Mouse (Mus musculus) thymus, adult 18-20 months (tissue): ENCODE data around the gene Hoxa4.

Experiments
- DNase-seq, 2 experiments: peaks; one replicate each; pipeline ENCODE4 v3.0.0; 2022; ENCODE audit warnings: mixed read lengths in 2 of 2

Gene Hoxa4

DNA sequence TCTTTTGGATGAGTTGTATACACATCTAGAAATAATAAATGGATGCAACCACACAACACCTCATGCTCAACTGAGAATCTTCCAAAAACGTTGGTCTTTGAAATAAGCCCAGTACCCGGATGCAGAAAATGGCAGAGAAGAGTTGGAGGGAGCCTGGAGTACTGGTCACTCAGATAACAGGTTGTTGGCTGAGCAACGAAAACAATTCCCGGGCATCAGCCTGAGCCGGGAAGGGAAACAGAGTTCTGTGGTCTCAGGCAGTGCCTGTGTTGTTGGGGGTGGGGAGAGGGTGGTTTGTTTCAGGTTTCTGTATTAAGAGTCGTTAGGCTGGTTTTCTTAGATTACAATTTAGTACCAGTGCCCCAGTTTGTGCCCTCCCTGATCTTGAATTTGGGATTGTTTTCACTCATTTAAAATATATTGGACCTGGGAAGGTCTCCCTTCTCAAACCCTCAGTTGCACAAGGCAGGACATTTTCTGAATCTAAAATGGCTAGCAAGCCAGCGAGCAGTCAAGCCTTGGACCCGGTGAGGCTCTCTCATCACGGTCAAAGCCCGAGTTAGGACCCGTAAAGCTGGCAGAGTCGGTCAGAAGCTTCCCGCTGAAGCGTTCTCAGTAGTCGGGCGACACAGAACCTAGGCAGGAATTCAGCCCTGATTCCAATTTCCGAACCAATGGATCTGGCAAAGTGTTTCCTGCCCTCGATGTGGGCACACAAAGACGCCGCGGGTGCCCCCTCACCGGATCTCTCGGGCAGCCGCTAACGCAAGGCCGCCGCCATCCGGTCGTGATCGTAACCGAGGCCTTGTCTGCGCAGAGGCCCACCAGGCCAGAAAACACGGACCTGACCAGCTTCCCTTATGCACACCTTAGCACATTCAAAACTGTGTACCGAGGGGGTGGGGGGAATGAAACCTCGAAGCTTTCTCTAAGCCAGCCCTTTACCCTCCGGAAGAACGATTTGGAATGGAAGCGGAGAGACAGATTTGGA lies 37.2 kb upstream of the Hoxa4 start:
- DNase-seq = no peak

- no peak for DNase-seq
Measured at GRCm38 (mm10) chr6:52227470-52228222, 36.1 kb upstream of the Hoxa4 start.

DNA sequence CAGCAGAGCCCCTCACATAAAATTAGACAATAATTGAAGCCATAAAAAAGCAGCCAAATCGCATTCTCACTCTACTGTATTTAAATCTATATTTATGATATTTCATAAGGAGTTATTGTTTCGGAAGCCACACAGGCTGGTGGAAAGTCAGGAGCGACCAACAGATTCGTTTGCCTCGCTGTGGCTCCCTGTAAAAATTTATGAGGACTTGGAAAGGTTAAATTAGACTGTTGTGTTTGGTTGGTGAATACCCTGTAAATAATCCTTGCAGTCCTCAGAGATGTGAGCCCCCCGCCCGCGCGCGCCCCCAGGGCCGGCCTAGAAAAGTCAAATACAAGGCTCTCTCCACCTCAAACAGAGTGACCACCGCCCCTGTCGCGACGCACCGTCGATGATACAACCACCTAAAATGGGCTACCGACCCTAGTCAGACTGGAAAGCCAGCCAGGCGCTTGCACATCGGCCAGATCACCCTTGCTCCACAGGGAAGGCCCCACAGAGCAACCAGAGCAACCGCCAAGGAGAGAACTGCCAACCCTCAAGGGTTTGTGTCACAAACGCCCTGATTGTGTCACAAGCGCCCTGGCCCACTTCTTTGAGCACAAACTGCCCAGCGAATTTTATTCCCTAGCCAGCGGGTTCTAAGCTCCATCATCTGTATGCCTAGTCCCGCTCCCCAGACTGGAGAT lies 35.2 kb upstream of the Hoxa4 start:
- peak in 1 of 2 experiments; percentile 1 for DNase-seq

GRCm38 (mm10) chr6:52225612-52226568 lies 34.3 kb upstream of the Hoxa4 start:
- no peak for DNase-seq

GRCm38 (mm10) chr6:52224895-52225611 lies 33.5 kb upstream of the Hoxa4 start:
- no peak for DNase-seq

DNA sequence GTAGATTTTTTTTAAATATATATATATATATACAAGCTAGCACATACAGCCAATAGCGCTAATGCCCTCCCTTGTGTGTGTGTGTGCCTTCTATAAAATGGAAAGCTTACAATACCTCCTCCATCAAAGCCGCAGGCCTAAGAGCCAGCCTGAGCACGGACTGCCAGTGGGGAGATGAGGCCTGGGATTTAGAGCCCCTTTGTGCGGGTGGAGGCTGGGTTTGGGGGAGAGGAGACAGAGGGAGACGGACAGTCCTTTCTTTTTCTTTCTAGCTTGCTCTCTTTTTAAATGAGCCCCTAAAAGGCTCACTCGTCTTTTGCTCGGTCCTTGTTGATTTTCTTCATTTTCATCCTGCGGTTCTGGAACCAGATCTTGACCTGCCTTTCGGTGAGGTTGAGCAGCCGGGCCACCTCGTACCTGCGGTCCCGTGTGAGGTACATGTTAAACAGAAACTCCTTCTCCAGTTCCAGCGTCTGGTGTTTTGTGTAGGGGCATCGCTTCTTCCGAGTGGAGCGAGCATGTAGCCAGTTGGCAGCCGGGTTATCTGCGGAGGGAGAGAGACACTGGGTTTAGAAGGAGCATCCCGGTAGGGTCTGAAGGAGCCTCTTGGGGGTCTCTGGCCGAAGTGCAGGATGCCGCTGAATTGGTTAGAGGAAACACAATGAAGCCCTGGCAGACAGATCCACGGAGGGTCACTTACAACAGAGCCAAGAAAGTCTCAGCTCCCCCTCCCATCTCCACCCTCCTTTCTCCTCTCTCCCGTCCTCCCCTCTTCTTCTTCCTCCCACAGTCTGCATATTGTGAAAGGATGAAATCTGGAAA lies 32.6 kb upstream of the Hoxa4 start:
- no peak for DNase-seq

GRCm38 (mm10) chr6:52222729-52223128 lies 31.2 kb upstream of the Hoxa4 start:
- no peak for DNase-seq

DNA sequence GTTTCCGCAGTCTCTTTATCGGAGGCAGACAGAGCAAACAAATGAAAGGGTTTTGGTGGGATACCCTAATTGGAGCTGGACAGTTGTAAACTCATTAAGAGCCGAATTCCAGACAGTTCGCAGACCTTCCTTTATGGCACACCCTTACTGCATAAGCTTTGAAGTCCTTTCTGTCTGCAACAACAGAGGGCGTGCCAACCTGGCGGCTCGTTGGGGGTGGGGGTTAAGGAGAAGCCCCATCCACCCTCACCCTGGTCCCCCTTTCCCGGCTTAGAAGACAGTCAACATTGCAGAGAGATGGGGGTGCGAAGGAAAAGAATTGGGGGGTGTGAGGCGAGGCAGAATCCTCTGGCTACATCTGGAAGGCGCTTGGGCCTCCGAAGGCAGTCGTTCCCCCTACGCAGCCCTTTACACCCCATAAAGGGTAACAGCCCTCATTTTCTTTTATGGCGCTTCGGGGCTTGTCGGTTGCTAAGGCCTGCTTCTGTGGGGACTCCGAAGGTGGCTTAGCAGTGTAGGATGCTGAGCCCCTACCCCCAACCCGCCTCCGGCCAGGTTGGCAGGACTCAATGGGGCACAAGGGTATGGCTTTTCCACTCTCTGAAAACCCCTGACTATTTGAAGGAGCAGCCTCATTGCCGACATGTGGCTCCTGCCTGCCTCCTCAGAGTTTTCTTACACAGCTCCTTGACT lies 30.6 kb upstream of the Hoxa4 start:
- peak in 1 of 2 experiments; percentile 3 for DNase-seq

DNA sequence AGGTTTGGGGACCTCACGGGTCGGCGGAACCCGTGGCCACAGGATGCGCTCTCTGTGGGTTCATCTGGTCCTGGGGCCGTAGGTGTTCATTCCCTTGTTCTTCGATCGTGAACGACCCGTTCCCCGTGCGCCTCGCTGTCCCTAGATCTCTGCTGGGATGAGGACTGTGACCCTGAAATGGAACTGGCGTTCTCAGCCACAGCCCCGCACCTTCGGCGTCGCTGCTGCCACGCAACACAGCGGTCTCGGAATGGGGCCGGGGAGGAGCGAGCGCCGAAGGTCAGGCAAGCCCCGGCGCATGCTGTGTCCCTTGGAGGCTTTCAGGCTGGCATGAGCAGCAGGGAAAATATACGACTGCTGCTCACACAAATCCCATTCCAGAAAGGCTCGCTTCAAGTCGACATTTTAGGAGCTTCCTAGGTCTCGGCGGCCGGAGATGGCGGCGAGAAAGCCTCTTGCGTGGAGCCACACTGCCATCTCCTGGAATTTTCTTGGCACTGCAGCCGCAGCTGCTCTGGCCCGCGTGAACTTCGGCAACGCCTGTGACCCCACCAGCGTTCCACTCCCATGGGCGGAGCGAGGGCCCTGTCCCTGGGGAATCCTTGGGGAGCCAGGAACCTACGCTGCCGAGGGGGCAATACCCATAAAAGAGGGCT lies 29.9 kb upstream of the Hoxa4 start, which contains the start of gene Hoxa7:
TSS of gene Hoxa7 (minus strand) at position 518 of the 656 bp plus-strand sequence.
- peak; percentile 52 to 63 for DNase-seq

- no peak for DNase-seq
Measured at GRCm38 (mm10) chr6:52220865-52221310, 29.3 kb upstream of the Hoxa4 start.

DNA sequence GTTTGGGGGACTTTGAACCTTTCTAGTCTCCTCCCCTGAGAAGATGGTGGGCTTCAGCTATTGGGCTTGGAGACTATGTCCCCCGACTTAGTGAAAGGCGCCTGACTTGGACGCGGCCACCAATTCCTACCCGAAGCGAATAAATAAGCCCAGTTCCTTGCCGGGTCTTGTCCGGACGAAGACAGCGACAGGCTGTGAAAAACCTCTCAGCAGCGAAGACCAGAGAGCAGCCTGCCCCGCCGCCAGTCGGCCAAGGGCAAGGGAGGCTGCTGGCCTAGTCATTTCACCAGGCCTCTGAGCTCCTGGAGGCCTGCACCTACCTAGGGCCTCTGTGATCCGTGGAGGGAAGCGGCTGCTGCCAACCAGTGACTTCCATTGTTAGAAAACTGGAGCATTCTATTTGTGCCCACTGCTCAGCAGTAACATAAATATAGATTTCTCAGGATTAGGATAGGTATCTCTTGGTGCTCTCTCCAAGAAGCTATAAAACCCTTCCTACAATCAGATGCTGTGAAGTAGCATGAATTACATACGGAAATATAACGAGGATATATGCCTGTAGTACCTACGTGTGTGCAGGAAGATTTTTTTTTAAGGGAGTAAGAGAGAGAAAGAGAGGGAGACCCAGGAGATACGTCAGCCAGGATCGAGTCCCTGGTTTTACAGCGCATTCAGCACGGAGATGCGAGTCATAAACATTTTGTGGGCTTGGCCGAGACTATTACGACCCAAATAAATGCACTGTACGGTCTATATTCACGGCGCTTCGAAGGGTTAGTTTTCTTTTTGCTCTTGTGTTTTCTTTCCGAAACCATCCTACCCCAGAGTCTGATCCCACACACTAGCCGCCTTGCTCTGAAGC lies 28.7 kb upstream of the Hoxa4 start:
- peak in 1 of 2 experiments; percentile 1 for DNase-seq

DNA sequence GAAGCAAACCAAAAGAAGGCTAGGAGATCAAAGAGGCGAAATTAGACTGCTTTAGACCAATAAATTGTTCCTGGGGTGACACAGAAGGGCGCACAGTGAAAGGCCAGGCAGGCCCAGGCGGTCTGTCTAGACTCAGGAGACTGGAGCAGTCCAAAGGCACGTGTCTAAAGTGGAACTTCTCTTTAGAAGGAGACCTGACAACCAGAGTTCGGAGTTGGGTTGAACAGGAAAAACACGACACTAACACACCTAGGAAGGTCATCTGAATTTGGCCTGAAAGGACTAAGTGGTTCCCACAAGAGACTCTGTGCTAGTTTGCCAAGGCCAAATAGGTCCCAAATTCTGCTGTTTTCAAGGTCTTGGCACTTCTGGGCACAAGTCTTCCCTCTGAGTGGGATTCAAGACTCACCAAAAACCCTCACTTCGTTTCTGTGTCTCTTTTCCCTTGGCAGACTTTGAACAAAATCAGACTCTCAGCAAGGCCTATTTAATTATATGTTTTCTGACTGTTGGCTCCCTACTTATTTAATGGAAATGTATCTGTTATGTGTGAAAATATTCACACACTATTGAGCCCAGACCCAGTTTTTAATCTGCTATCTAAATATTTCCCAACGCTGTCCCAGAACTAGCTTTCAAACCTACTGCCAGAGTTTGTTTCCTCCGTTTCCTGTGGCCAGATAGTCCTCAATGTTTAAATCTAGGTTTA lies 27.8 kb upstream of the Hoxa4 start:
- no peak for DNase-seq

GRCm38 (mm10) chr6:52218643-52219215 lies 27.2 kb upstream of the Hoxa4 start:
- no peak for DNase-seq

DNA sequence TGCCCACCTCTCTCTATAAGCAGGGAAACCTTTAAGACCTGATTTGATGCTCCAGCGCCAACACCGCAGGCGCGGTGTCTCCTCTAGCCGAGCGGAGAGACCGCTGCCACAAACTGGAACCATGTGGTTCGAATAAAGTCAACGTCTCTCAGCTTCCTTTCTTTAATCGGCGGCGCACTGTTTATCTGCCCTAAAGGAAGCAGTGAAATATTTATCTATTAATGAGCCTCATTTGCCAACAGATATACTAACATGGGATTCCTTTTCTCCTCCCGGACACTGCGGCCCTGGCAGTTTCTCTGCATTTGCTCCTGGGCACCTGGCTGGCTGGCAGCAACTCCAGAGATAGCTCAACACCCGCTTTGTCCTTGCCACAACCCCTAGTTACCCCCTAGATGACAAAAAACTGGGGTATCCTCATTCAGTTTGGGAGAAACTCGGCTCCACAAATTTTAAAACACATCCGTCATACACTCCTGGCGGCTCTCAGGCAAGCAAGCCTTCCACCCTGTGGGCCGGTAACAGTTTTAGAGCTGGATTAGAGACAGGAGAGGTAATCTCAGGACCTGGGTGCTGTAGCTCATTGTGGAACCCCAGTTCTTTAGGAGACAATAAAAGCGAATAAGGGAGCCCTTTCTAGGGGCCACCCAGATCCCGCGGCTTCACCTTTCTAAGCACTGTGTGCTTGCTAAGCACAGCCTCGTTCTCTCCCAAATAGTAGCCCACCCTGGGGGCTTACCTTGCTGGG lies 26.5 kb upstream of the Hoxa4 start:
- DNase-seq = no peak

GRCm38 (mm10) chr6:52217459-52217768 lies 25.9 kb upstream of the Hoxa4 start:
- peak; percentile 52 to 58 for DNase-seq
